In genomic region chr14:72447141-72448091, GRCm38 (mm10) we compare ENCODE assay signal across 8 mouse cellular contexts. TPM values are rescaled to one million over a fixed set of nuclear protein-coding genes. Genes with fewer than 3 reads are reported as not detected.
DNase-seq lines count a peak whose midpoint lies in the region; ATAC-seq and TF ChIP-seq lines count a peak whose summit lies in the region.

No protein-coding gene starts in this region.

- 64% methylated on average over 9 of the region's 9 CpGs for WGBS in forebrain, embryonic 14.5 days
- 56% methylated on average over 9 of the region's 9 CpGs for WGBS in kidney, postnatal 0 days
- 60% methylated on average over 9 of the region's 9 CpGs for WGBS in midbrain, embryonic 13.5 days

- peak; percentile 74 for TF ChIP-seq CTCF in kidney, postnatal 0 days (IDR thresholded peaks at IDR 0.05; ENCODE audit: low read depth)

- no peaks in the 10 kb centered on the region for H3K9me3 ChIP-seq in forebrain, embryonic 14.5 days (replicated peaks; ENCODE audit: control insufficient read depth, low read length)
- no peaks in the 10 kb centered on the region for H3K9me3 ChIP-seq in kidney, postnatal 0 days (replicated peaks; ENCODE audit: low read length)
- no peaks in the 10 kb centered on the region for H3K9me3 ChIP-seq in midbrain, embryonic 13.5 days

- H3K4me2 ChIP-seq in forebrain, embryonic 14.5 days (ENCODE audit: low read length): no peak overlapping the region
- no peak overlapping the region for H3K4me2 ChIP-seq in kidney, postnatal 0 days (ENCODE audit: low read length)
- H3K4me2 ChIP-seq in midbrain, embryonic 13.5 days (replicated peaks): no peak overlapping the region

- H3K4me1 ChIP-seq in forebrain, embryonic 14.5 days (ENCODE audit: control insufficient read depth, insufficient read depth, low read length): no peaks in the 10 kb centered on the region
- no peaks in the 10 kb centered on the region for H3K4me1 ChIP-seq in kidney, postnatal 0 days (replicated peaks; ENCODE audit: insufficient read depth, low read length)
- H3K4me1 ChIP-seq in midbrain, embryonic 13.5 days (replicated peaks): no peaks in the 10 kb centered on the region

- no peak for ATAC-seq in forebrain, embryonic 14.5 days
- no peak for ATAC-seq in kidney, postnatal 0 days (replicated peaks; ENCODE audit: low FRiP score, low read depth)
- peak; percentile 53 for ATAC-seq in midbrain, embryonic 13.5 days
- no peak for ATAC-seq in erythroblast, adult 5-6 weeks (replicated peaks; ENCODE audit: low FRiP score, poor library complexity, severe bottlenecking)

- peak; percentile 5 for DNase-seq in gastrocnemius, adult 18-20 months (ENCODE audit: low spot score)
- no peak for DNase-seq in gastrocnemius, postnatal 4 days (ENCODE audit: low spot score in 2 of 2)
- peak; percentile 33 for DNase-seq in 3T3-L1 (ENCODE audit: low read depth, low spot score)
- DNase-seq in adipocyte (ENCODE audit: low spot score): peak; percentile 5
- peak; percentile 53 for DNase-seq in forebrain, embryonic 14.5 days (ENCODE audit: low spot score)
- DNase-seq in kidney, postnatal 0 days (ENCODE audit: low spot score): peak; percentile 69

- no peak overlapping the region for H3K9ac ChIP-seq in forebrain, embryonic 14.5 days (ENCODE audit: low read length)
- no peak overlapping the region for H3K9ac ChIP-seq in kidney, postnatal 0 days (ENCODE audit: low read depth, low read length)
- no peak overlapping the region for H3K9ac ChIP-seq in midbrain, embryonic 13.5 days (replicated peaks)

- no peaks in the 10 kb centered on the region for H3K27me3 ChIP-seq in forebrain, embryonic 14.5 days (replicated peaks; ENCODE audit: control insufficient read depth, insufficient read depth, low read length)
- H3K27me3 ChIP-seq in kidney, postnatal 0 days (ENCODE audit: insufficient read depth, low read length): no peaks in the 10 kb centered on the region
- no peaks in the 10 kb centered on the region for H3K27me3 ChIP-seq in midbrain, embryonic 13.5 days

- H3K27ac ChIP-seq in forebrain, embryonic 14.5 days (ENCODE audit: low read depth, low read length): no peak overlapping the region
- H3K27ac ChIP-seq in kidney, postnatal 0 days: no peak overlapping the region
- H3K27ac ChIP-seq in midbrain, embryonic 13.5 days: no peak overlapping the region

- no peak overlapping the region for H3K4me3 ChIP-seq in forebrain, embryonic 14.5 days (ENCODE audit: low read depth, low read length)
- no peak overlapping the region for H3K4me3 ChIP-seq in kidney, postnatal 0 days (replicated peaks; ENCODE audit: low read depth, low read length)
- no peak overlapping the region for H3K4me3 ChIP-seq in midbrain, embryonic 13.5 days (replicated peaks)

- H3K36me3 ChIP-seq in forebrain, embryonic 14.5 days (ENCODE audit: control insufficient read depth, insufficient read depth, low read length): no peaks in the 10 kb centered on the region
- no peaks in the 10 kb centered on the region for H3K36me3 ChIP-seq in kidney, postnatal 0 days (ENCODE audit: insufficient read depth, low read length)
- H3K36me3 ChIP-seq in midbrain, embryonic 13.5 days: no peaks in the 10 kb centered on the region

RNA-seq across cellular contexts. Expression of gene Gm9195, which starts 44.2 kb away (rescaled TPM):
- total RNA-seq in gastrocnemius, adult 18-20 months (2021): not detected
- total RNA-seq in gastrocnemius, postnatal 4 days (2021): not detected
- not detected in 2 replicates for polyA plus RNA-seq in forebrain, embryonic 14.5 days (2014; fragmentation: Nextera tagmentation; extraction: Ambion mirVana)
- polyA plus RNA-seq in kidney, postnatal 0 days (2015; fragmentation: Nextera tagmentation; extraction: Ambion mirVana): not detected in 2 replicates
- polyA plus RNA-seq in midbrain, embryonic 13.5 days (2015; fragmentation: Nextera tagmentation; extraction: Ambion mirVana): not detected in 2 replicates
- total RNA-seq in erythroblast, adult 5-6 weeks (2015; ENCODE audit: low replicate concordance): not detected in 2 replicates
- not detected in 2 replicates for total RNA-seq in erythroblast, adult 5-6 weeks (2017; ENCODE audit: low replicate concordance)

Comparison
In these comparisons a context has a peak if more than half of its experiments do, and no peak if none do; other contexts are left out.
1. DNase-seq: peak in gastrocnemius, adult 18-20 months (single experiment), 3T3-L1 (single experiment), adipocyte (single experiment), forebrain, embryonic 14.5 days (single experiment) and kidney, postnatal 0 days (single experiment); none in gastrocnemius, postnatal 4 days (0 of 2).